Mouse (Mus musculus): Measurements from ENCODE around the gene Rap1gap2. TPM values are rescaled to one million over a fixed set of nuclear protein-coding genes. Genes with fewer than 3 reads are reported as not detected.

Rap1gap2 gene
- polyA plus RNA-seq, 1 experiment from 2014 or later, result 1.3 TPM

DNA sequence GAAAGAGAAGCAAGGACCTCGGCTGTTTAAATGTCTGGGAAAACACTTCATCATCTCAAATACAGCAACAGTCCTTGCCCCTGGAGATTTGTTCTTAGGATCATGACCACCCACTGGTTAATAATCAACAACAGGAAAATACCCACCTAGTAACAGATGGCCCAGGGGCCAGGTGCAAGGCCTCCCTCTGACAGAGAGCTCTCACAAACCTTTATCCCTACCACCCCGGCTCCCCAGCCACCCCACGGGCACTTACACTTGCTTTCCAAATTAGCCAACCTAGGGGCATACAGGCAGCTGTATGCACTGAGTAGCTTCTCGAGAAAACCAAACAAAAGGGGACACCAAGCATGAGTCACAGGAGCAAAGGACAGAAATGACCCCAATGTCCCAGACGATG lies 121.5 kb downstream of the Rap1gap2 start:
- no peaks in the 10 kb centered on the region for H3K4me1 ChIP-seq (replicated peaks; ENCODE audit: control insufficient read depth, insufficient read depth, low read length)

DNA sequence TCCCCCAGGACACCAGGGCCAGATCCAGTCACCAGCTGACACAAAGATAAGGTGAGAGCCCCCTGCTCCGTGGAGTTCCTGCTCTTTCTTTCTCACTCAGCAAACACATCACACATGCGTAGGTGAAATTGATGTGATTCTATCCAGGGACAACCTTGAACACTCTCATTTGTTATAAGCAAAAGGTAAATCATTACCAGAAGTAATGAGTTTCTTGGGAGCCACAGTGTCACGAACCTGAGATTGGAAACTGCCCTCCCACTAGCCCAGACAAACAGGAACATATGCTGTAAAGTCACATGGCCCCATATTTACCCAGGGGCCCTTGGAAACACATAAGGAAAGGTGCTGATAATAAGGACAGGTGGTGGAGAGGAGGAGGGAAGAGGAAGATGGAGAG lies 122.8 kb downstream of the Rap1gap2 start:
- Histone ChIP-seq H3K36me3 (ENCODE audit: control insufficient read depth, insufficient read depth, low read length) (no peaks in the 10 kb centered on the region), H3K4me3 (ENCODE audit: low read depth, low read length) (no peak overlapping the region), H3K27ac (ENCODE audit: low read depth, low read length) (no peak overlapping the region), H3K9me3 (ENCODE audit: control insufficient read depth, low read length) (no peaks in the 10 kb centered on the region), H3K27me3 (ENCODE audit: control insufficient read depth, insufficient read depth, low read length) (no peaks in the 10 kb centered on the region), H3K4me1 (replicated peaks; ENCODE audit: control insufficient read depth, insufficient read depth, low read length) (no peaks in the 10 kb centered on the region), H3K9ac (ENCODE audit: low read length) (no peak overlapping the region), H3K4me2 (ENCODE audit: low read depth, low read length, severe bottlenecking) (no peak overlapping the region)
- ATAC-seq (replicated peaks; ENCODE audit: low FRiP score), result no peak
- no peak for DNase-seq (ENCODE audit: low spot score)
- 82% methylated on average over 3 of the region's 3 CpGs for WGBS

More for the DNA sequence above, 121.5 kb downstream of the Rap1gap2 start:
- no peak for ATAC-seq (replicated peaks; ENCODE audit: low FRiP score)
- no peak for DNase-seq (ENCODE audit: low spot score)
- Histone ChIP-seq H3K9me3 (ENCODE audit: control insufficient read depth, low read length) (no peaks in the 10 kb centered on the region), H3K9ac (ENCODE audit: low read length) (no peak overlapping the region), H3K4me2 (ENCODE audit: low read depth, low read length, severe bottlenecking) (no peak overlapping the region), H3K27ac (ENCODE audit: low read depth, low read length) (no peak overlapping the region), H3K4me3 (ENCODE audit: low read depth, low read length) (no peak overlapping the region), H3K27me3 (ENCODE audit: control insufficient read depth, insufficient read depth, low read length) (no peaks in the 10 kb centered on the region), H3K36me3 (ENCODE audit: control insufficient read depth, insufficient read depth, low read length) (no peaks in the 10 kb centered on the region)
- WGBS, result 75% methylated on average over 5 of the region's 5 CpGs

DNA sequence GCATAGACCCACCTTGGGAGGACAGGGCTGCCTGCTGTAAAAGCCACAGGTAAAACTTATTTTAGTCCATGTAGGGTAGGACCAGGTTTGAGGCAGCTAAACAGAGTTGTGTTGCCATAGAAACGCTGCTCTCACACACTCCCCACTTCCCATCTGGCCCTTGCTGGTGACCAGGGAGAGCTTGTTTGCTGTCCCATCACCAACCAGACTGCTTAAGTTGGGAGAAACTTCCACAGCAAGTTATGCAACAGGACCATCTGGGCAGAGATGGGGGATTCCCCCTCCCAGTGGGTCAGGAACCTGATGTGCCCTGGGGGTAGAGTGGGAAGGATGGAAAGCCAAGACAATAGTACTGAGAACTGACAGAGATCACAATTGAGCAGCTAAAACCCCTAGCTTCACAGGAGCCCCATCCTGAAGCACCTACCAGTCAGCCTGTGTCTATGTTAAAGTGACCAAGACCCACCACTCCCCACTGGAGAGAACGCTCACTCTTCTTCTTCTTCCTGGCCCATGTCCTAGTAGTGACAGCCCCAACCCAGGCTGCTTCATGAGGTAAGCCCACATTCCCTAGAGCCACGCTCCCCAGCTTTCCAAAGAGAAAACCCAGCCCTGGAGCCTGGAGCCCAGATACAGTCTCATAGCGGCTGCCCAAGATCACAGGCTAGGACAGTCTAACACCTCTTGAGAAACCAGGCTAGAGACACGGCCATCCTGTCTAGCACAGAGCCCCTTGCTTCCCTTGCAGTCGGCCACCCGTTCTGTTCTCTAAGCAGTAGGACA lies 125.1 kb downstream of the Rap1gap2 start:
- Histone ChIP-seq H3K4me2 (ENCODE audit: low read depth, low read length, severe bottlenecking) (no peak overlapping the region), H3K36me3 (ENCODE audit: control insufficient read depth, insufficient read depth, low read length) (no peaks in the 10 kb centered on the region), H3K9ac (ENCODE audit: low read length) (no peak overlapping the region), H3K9me3 (ENCODE audit: control insufficient read depth, low read length) (no peaks in the 10 kb centered on the region), H3K27ac (ENCODE audit: low read depth, low read length) (no peak overlapping the region), H3K4me1 (replicated peaks; ENCODE audit: control insufficient read depth, insufficient read depth, low read length) (no peaks in the 10 kb centered on the region), H3K4me3 (ENCODE audit: low read depth, low read length) (no peak overlapping the region), H3K27me3 (ENCODE audit: control insufficient read depth, insufficient read depth, low read length) (no peaks in the 10 kb centered on the region)
- DNase-seq (ENCODE audit: low spot score), result no peak
- ATAC-seq (replicated peaks; ENCODE audit: low FRiP score), result no peak
- WGBS, result 85% methylated on average over 7 of the region's 7 CpGs

DNA sequence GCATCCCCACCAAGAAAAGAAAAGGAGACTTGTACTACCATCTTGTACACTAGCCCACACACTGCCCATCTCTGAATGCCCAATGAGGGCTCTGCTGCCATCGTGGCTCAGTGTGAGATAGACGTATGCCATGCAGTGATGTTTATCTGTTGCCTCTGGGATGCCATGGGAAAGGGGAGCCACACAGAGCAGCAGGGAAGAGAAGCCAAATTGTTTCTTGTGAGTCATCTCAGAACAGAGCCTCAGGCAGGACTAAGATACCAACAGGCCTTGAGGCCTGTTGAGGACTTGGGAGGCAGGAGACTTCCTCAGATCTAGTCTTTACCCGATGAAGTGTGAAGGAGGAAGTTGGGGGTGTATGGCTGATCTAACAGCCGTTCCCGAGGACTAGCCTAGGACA lies 126.8 kb downstream of the Rap1gap2 start:
- H3K27ac ChIP-seq (ENCODE audit: low read depth, low read length), result no peak overlapping the region
- no peak overlapping the region for H3K4me3 ChIP-seq (ENCODE audit: low read depth, low read length)
- H3K9ac ChIP-seq (ENCODE audit: low read length), result no peak overlapping the region
- 92% methylated on average over 5 of the region's 5 CpGs for WGBS
- no peak for DNase-seq (ENCODE audit: low spot score)
- no peaks in the 10 kb centered on the region for H3K27me3 ChIP-seq (ENCODE audit: control insufficient read depth, insufficient read depth, low read length)
- H3K4me2 ChIP-seq (ENCODE audit: low read depth, low read length, severe bottlenecking), result no peak overlapping the region
- H3K9me3 ChIP-seq (ENCODE audit: control insufficient read depth, low read length), result no peaks in the 10 kb centered on the region
- no peaks in the 10 kb centered on the region for H3K4me1 ChIP-seq (replicated peaks; ENCODE audit: control insufficient read depth, insufficient read depth, low read length)
- ATAC-seq (replicated peaks; ENCODE audit: low FRiP score), result no peak
- H3K36me3 ChIP-seq (ENCODE audit: control insufficient read depth, insufficient read depth, low read length), result no peaks in the 10 kb centered on the region

DNA sequence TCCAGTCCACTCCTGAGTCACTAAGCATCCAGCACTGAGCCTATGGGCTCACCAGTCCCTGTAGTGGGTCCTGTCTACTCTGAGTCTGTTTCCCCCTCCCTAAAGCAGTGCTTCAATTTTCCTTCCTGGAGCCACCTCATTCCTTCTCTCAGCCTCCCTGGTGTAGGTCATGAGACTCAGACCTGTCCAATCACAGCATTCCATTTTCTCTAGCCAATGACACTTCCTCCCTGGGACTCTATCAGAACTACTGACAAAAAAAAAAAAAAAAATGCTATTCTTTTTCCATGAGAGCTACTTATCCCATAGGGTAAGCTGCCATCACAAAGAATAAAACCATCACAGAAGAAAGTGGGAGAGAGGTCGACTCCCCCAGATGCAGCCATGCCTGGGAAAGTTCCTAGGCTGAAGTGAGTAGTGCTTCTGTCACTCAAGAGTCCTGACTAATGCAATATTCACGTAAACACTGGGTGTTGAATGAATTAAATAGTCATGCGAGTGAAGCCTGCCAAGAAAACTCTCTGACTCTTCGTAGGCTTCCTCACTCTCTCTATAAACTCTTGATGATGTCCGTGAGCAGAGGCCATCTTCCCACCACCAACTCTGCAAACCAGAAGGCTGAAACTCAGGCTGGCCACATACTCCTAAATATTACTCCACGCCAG lies 127.4 kb downstream of the Rap1gap2 start:
- no peak overlapping the region for H3K4me2 ChIP-seq (ENCODE audit: low read depth, low read length, severe bottlenecking)
- no peak overlapping the region for H3K4me3 ChIP-seq (ENCODE audit: low read depth, low read length)
- no peaks in the 10 kb centered on the region for H3K27me3 ChIP-seq (ENCODE audit: control insufficient read depth, insufficient read depth, low read length)
- no peak for DNase-seq (ENCODE audit: low spot score)
- no peaks in the 10 kb centered on the region for H3K9me3 ChIP-seq (ENCODE audit: control insufficient read depth, low read length)
- no peak for ATAC-seq (replicated peaks; ENCODE audit: low FRiP score)
- no peaks in the 10 kb centered on the region for H3K36me3 ChIP-seq (ENCODE audit: control insufficient read depth, insufficient read depth, low read length)
- H3K9ac ChIP-seq (ENCODE audit: low read length), result no peak overlapping the region
- WGBS, result 80% methylated on average over 6 of the region's 6 CpGs
- no peak overlapping the region for H3K27ac ChIP-seq (ENCODE audit: low read depth, low read length)
- H3K4me1 ChIP-seq (replicated peaks; ENCODE audit: control insufficient read depth, insufficient read depth, low read length), result no peaks in the 10 kb centered on the region

DNA sequence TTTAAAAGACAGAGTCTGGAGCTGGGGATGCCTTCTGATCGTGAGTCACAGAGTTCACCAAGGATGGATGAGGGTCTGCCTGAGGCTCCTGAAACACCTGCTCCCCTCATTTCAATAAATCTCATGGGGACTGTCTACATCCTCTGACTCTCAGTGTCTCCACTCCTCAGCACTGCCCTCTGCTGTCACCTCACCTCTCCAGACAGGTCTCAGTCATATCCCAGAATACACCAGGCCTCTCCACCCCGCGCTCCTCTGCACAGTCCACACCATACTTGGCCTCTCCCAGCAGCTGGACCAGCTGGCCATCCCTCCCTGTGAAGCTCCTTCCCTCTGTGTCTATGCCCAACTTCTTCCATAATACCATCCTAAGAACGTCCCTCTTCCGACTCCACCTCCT lies 128.9 kb downstream of the Rap1gap2 start:
- DNase-seq (ENCODE audit: low spot score) (no peak), ATAC-seq (replicated peaks; ENCODE audit: low FRiP score) (no peak)
- Histone ChIP-seq H3K4me3 (ENCODE audit: low read depth, low read length) (no peak overlapping the region), H3K9ac (ENCODE audit: low read length) (no peak overlapping the region), H3K4me2 (ENCODE audit: low read depth, low read length, severe bottlenecking) (no peak overlapping the region), H3K9me3 (ENCODE audit: control insufficient read depth, low read length) (no peaks in the 10 kb centered on the region), H3K27ac (ENCODE audit: low read depth, low read length) (no peak overlapping the region), H3K27me3 (ENCODE audit: control insufficient read depth, insufficient read depth, low read length) (no peaks in the 10 kb centered on the region), H3K4me1 (replicated peaks; ENCODE audit: control insufficient read depth, insufficient read depth, low read length) (no peaks in the 10 kb centered on the region), H3K36me3 (ENCODE audit: control insufficient read depth, insufficient read depth, low read length) (no peaks in the 10 kb centered on the region)
- 70% methylated on average over 5 of the region's 5 CpGs for WGBS

DNA sequence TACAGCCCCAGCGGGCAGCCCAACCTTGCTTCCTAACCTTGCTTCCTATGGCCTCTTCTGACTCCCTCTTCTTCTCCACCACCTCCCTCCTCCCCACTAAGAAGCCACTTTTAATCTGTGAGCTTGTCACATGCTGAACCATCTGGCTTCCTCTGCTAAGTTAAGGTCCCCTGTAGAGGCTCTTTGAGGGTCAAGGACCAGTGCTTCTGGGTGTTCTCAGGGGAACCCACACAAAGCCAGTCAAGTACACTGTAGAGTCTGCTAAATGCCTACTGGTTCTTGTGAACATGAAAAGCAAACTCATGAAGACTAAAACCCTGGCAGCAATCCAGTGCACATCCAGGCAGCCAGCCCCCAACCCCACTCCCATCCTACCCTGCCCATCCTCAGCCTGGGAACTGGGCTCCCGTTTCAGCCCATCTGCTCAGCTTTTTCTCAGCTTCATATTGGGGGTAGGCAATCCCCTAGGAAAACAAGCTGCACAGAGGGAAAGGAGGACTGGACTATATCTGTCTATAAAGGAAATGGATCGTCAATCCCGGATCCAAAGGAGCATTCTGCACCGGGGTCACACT lies 130.9 kb downstream of the Rap1gap2 start:
- DNase-seq (ENCODE audit: low spot score) (no peak), ATAC-seq (replicated peaks; ENCODE audit: low FRiP score) (no peak)
- H3K4me2 ChIP-seq (ENCODE audit: low read depth, low read length, severe bottlenecking), result no peak overlapping the region
- no peak overlapping the region for H3K4me3 ChIP-seq (ENCODE audit: low read depth, low read length)
- no peaks in the 10 kb centered on the region for H3K9me3 ChIP-seq (ENCODE audit: control insufficient read depth, low read length)
- no peaks in the 10 kb centered on the region for H3K27me3 ChIP-seq (ENCODE audit: control insufficient read depth, insufficient read depth, low read length)
- WGBS, result 89% methylated on average over 5 of the region's 5 CpGs
- H3K36me3 ChIP-seq (ENCODE audit: control insufficient read depth, insufficient read depth, low read length), result no peaks in the 10 kb centered on the region
- H3K27ac ChIP-seq (ENCODE audit: low read depth, low read length), result no peak overlapping the region
- H3K4me1 ChIP-seq (replicated peaks; ENCODE audit: control insufficient read depth, insufficient read depth, low read length), result no peaks in the 10 kb centered on the region
- no peak overlapping the region for H3K9ac ChIP-seq (ENCODE audit: low read length)

DNA sequence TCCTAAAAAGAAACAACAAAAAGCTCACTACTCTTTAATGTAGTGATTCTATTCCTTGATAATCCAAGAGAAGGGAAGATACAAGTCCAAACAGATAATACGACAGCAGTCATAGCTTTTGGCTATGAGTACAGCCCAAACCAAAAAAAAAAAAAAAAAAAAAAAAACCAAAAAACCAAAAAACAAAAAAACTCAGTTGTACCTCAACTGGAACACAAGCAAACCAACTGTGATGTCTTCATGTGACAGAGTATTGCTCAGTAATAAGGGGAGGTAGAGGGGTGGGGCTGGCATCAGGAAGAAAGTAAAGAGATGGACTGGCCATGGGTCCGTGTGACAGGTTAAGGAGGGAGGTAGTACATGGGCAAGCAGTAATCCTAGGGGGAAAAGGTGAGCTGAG lies 131.8 kb downstream of the Rap1gap2 start:
- DNase-seq (ENCODE audit: low spot score) (no peak), ATAC-seq (replicated peaks; ENCODE audit: low FRiP score) (no peak)
- Histone ChIP-seq H3K9me3 (ENCODE audit: control insufficient read depth, low read length) (no peaks in the 10 kb centered on the region), H3K27me3 (ENCODE audit: control insufficient read depth, insufficient read depth, low read length) (no peaks in the 10 kb centered on the region), H3K4me3 (ENCODE audit: low read depth, low read length) (no peak overlapping the region), H3K4me1 (replicated peaks; ENCODE audit: control insufficient read depth, insufficient read depth, low read length) (no peaks in the 10 kb centered on the region), H3K36me3 (ENCODE audit: control insufficient read depth, insufficient read depth, low read length) (no peaks in the 10 kb centered on the region), H3K27ac (ENCODE audit: low read depth, low read length) (no peak overlapping the region), H3K9ac (ENCODE audit: low read length) (no peak overlapping the region), H3K4me2 (ENCODE audit: low read depth, low read length, severe bottlenecking) (no peak overlapping the region)
- 88% methylated on average over 2 of the region's 2 CpGs for WGBS

Data from forebrain, embryonic 11.5 days (tissue).